Mouse (Mus musculus) kidney, adult 9 months (tissue): Measurements from ENCODE around the gene Cit.

ENCODE experiments used
- DNase-seq: peaks from one replicate; pipeline ENCODE4 v3.0.0; 2022

The Cit gene

DNA sequence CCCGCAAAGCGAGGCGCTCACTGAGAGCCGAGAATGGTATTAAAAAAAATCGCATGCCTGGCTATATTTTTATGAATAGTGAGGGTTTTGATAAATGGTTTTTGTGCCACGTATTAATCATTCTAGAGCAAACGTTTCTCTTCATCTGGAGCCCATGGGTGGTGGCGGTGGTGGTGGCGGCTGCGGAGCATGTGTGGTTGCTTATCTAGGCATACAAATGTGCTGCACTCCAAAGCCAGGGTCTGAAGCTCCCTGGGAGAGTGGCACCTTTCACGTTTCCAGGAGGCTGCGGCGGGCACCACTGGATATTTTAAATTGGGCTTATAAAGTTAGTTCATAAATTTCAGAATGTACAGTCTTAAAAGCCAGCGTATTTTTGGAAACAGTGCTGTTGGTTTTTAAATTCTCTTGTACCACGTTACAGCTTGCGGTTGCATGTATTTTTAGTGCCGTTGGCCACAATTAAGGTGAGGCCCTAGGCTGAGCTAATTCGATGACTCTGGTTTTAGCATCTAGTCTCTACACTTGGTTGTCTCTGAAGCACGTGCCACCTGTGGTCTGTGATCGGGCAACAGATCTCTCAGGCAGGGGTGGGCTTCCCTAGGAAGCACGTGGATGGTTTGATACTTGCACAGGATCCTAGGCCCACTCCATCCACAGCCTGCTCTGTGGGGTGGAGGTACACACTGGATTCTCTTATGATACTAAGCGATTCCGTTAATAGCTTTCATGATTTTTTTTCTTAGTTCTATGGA is 73.7 kb downstream of the Cit start:
- no peak for DNase-seq

DNA sequence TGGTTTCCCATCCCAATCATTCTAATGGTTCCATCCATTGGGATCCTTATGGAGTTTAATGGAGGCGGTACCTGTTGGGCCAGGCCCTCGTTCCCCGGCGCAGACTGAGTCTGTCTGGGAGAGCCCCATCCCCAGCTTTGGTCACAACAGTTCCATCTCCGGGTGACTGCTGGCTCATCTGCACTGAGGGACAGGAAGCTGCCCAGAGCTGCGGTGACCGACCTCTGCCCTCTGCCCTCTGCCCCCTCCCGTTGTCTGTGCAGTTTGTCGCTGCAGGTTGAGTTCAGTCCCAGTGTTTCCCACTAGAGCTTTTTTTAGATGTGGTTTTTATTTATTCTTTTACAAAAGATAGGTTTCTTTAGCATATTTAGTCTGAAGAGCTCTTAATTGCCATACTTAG is 76.9 kb downstream of the Cit start:
- DNase-seq, result no peak

DNA sequence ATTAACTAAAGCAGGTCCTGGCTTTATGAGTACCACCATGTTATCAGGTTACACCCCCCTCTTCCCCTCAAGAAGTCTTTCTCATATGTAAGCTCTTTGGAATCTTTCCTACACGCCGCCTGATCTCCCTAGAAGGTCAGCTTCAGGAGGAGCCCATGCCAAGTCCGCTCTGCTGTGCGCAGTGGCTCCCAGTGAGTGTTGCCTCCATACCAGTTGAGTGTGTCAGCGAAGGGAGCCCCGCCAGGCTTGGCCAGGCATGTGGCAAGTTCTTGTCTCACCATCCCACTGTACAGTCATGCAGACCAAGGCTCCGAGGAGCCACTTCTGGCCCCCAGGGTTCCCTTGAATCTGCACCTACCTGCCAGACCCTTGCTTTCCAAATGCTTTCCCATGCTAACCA is 79.9 kb downstream of the Cit start:
- DNase-seq, result no peak

DNA sequence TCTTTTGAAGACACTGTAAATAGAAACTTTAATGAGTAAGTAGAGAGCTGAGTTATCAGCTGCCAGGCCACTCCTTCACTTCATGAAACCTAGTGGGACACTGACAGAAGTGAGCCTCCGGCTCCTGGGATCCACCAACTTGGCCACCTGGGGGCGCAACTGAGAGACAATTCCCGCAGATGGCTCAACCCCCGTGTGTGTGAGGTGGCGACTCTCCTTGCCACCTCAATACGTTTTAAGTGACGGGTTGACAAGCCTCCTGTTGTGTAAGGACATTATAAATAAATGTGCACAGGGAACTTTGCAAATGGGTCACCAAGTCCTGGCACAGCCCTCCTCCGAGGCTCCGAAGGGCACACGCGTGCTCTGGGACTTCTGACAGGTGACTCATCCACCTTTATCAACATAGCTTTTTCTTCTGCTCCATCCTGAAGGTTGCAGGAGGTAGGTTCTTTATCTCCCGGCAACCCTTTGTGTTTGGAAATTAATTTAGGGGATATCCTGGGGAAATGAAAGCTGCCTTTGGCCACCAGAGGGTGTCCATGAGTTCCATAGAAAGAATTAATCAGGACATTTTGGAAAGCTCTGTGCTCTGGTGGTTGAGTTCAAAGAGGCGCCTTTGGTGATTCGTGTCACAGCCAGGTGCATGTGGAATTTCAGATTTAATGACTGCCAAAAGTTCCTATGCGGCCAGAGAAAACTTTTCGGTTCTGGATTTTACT is 83.9 kb downstream of the Cit start:
- peak; percentile 20 for DNase-seq

DNA sequence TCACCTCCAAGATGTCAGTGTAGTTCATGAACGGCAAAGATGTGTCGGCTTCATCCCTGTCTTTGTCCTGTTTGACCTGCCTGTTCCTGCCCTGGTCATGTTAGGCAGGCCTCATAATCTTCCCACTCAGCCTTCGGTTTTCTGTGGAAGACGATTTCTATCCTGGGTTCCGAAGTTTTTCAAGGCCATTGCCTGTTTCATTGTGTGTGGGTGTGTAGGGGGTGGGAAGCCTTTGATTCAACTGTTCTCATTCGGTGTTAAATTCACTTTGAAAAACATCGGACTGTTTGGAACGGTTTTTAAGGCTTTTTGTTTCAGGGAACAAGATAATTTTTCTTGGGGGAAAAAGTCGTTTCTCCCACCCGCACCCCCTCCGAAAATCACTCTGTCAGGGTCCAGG is 87.2 kb downstream of the Cit start:
- DNase-seq, result no peak

DNA sequence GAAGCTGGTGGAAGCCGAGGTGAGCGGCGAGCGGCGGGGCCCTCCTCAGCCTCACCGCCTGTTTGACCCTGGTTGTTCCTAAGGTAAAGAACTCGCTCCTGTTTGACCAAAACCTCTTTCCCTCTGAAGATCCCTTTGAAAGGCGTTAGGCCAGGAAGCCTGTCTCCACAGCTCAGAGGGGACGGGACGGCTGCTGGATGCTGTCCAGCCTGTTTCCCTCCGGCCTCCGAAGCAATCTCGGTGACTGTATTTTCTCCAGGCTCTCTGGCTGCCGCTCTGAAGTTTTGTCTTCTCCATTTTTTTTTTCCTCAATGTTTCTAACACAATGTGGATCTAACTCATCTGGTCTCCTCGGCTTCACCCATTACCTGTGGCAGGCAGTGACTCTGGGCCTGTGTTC is 91.8 kb downstream of the Cit start:
- no peak for DNase-seq

DNA sequence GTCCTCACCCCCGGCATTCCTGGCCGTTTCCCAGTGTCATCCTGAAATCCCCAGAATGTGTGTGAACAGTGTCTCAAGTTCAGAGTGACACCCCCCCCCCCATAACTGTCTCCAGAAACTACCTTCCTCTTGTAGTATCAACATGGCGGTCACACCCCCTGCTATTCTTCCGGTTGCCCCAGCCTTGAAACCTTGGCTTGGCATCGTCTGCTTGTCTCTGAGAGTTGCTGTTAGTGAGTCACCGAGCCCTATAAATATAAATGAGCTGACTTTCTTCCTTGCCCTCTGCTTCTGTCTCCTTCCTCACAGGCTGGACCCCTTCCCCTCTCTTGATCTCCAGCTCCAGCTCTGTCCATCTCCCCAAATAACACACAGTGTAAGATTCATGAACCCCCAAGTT is 92.5 kb downstream of the Cit start:
- no peak for DNase-seq

DNA sequence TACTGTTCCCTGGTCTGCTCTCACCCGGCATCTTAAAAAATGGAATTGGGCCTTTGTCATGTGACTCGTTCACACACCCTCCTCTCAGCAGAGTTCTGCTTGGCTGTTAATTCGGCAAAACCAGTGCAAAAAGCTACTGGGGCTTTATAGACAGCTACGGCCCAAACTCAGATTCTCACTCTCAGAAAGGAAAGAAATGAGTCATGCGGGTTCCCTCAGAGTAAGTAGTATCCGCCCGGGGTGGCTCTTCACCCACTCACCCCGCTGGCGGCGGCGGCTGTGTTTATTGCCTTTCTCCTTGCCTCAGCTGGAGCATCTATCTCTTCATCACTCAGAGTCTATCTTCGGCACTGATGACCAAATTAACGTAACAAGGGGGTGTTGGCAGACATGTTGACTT is 93.9 kb downstream of the Cit start:
- no peak for DNase-seq

DNA sequence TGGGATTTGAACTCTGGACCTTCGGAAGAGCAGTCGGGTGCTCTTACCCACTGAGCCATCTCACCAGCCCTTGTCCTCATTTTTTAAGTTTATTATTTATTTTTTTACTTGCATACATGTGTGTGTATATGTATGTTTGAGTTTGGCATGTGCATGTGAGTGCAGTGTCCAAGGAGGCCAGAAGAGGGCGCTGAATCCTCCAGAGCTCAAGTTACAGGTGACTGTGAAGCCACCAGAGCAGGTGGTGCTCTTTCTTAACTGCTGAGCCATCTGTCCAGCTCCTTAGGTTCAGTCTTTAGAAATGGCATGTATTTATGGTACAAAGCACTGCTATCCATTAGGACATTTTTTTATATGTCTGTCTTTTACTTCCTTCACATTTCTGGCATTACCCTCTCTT is 97.3 kb downstream of the Cit start:
- no peak for DNase-seq

DNA sequence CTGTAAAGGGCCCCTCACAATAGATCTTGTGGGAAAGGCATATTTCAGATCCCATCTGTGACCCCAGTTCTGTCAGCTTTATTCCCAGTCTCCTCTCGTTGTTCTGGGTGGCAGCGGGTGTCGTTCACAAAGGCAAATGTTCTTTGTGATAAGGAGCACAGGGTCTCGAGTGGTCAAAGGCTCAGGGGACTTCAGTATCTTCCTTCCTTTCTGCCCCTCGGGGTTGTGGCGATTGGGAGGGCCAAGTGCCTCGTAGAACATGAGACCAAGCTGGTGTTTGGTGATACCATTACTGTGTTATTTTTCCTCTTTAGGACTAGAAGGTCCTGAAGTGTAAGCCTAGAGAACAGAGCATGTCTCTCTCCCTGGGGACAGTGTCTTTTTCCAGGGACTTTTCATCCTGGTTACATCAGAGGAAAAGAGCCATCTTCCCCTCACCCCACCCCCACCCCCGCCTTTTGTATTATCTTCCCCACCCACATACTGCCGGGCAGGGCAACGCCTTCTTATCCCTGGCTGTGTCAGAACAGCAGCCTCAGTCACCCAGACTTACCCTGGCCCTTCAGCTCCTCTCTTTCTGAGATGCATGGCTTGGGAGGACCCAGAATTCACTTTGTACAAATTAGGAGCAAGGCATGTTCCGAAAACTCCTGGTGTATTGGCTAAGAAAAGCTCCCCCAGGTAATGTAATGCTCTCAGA is 99.9 kb downstream of the Cit start:
- no peak for DNase-seq

DNA sequence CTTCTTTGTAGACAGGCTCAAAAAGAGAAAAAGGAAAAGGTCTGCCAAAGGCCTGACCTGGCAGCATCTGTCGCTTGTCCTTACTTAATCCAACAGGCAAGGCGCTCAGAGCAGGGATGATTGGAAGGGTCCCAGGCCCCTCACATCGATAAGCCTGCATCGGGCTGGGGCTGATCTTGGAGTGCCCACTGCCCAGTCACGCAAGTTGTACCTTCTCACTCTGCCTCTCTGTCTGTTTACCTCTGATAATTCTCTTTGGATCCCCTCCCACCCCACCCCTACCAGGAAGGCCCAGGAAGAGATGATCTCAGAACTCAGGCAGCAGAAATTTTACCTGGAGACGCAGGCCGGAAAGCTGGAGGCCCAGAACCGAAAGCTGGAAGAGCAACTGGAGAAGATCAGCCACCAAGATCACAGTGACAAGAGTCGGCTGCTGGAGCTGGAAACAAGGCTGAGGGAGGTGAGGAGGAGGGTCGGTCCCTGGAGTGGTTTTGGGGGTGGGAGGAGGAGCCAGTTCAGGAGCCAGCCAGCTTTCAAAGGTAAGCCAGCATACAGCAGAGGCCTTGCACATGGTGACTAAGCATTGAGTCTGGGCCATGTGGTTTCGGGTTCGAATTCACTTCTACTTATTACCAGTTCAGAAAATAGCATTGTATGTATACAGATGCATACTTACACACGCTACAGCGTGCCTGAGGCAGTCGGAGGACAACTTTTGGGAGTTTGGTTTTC is 102.7 kb downstream of the Cit start:
- no peak for DNase-seq

DNA sequence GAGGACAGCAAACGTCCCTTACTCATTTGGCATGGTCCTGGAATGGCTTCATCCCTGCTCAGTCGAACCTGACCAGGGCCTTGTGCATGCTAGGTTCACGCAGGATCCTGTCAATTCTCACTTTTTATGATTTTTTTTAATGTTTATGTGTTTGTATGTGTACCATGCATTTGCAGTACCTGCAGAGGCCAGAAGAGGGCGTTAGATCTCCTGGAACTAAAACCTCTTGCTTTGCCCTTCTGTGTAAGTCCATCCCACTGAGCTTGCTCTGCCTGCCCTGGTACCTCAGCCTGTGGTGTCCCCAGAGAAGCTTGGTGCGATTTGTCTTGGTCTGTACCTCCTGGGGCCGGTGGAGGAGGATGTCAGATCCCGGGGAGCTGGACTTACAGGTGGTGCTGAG is 105.9 kb downstream of the Cit start:
- DNase-seq, result no peak

DNA sequence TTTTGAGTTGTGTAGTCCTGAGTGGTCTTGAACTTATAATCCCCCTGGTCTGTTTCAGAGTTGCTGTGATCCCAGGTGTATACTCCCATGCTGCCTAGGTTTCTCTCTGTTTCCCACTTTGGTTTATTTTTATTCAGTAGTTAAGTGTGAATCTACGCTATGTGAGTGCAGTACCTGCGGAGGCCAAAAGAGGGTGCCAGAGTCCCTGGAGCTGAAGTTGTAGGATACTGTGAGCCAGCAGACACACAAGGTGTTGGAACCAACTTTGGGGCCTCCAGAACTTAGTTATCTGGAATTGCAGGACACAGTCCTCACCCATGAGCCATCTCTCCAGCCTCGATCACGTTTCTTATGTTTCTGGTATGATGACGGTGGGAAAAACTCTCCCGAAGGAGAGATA is 108.1 kb downstream of the Cit start:
- no peak for DNase-seq

DNA sequence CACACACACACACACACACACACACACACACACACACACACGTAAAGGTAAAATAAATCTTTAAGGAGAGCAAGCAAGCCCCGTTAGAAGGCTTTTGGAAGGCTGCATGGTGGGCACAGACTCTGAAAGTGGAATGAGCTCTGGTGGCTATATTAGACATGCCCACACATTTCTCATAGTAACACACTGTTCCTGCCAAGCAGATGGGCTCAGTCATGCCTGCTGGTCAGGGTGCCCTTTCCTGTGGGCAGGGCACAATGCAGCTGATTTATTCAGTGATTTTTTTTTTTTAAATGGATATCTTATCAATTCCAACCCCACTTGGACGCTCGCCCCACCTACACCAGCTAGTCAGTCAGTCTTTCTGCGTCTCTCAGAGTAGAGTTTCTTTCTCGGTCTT is 109.0 kb downstream of the Cit start:
- DNase-seq, result no peak

DNA sequence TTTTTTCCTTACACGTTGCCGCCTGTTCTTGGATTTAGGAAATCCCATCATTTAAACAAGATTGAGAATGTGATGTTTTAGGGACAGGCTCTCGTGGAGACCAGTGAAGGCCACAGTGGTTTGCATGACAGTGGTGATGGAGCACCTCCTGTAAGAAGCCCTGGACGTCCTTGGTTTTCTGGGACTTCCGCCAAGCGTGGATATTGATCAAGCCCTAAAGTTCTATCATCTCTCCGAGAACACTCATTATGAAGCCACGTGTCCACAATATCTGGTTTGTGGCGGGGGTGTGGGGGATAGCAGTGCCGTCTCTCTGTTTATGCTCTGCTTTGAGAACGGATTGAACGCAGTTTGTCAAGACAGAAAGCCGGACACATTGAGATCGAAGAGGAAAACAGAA is 109.5 kb downstream of the Cit start:
- DNase-seq, result no peak

DNA sequence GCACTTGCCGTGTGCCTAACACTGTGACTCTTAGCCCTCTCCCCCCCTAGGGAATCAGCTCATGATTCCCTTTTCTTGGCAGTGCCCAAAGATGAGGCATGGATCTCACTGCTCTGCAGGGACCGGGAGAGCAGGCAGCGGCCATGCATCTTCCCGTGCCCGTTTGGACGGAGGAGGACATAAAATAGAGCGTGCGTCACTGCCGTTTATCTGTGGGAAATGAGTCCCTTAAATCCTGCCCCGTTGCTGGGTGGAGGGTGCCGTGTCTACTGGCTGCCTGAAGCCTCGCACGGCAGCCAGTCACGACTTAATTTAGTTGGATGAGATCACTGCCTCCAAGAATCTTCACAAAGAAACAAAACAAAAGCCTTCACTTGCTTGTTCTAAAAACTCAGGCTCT is 110.1 kb downstream of the Cit start:
- no peak for DNase-seq

DNA sequence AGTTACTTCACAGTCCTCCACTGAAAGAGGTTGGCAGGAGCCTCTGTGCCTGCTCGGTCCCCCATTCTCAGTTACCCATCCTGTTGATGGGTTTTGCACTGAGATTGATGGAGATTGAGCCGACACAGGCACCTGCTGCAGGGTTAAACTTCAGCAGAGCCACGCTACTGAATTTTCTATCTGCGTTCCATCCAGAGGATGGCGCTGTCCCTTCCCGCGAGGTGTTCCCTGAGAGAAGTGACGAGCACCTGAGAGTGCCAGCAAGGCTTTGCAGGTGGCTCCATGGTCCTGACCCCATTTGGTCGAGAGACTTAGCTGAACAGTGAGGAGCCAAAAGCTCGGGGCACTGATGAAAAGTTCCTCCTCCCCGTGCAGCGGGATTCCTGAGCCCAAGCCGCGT is 111.0 kb downstream of the Cit start:
- no peak for DNase-seq

DNA sequence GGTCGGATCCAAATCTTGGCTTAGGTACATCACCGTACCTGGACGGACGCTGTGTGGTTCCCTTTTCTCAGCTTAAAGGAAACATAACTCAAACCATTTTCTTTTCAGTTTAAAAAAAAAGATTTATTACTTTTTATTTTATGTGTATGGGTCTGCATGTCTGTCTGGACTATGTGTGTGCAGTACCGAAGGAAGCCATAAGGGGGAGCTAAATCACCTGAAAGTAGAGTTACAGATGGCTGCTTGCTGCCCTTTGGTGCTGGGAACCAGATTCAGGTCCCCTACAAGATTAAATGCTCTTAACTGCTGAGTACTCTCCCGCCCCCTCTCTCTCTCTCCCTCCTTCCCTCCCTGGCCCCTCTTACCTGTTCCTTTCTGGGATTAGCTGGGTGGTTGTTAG is 112.1 kb downstream of the Cit start:
- no peak for DNase-seq

DNA sequence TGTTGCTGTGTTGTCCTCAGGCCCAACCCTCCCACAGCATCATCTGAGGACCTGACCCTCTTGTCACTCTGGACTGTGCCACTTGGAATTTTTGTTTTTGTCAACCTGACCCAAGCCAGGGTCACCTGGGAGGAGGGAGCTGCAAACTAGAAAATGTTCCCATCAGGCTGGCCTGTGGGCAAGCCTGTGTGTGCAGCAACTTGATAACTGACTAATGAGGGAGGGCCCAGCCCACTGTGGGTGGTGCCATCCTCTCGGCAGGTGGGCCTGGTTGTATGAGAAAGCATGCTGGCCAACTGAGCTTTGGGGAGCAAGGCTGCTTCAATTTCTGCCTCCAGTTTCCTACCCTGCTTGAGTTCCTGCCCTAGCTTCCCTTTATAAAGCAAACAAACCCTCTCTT is 113.3 kb downstream of the Cit start:
- DNase-seq, result no peak

DNA sequence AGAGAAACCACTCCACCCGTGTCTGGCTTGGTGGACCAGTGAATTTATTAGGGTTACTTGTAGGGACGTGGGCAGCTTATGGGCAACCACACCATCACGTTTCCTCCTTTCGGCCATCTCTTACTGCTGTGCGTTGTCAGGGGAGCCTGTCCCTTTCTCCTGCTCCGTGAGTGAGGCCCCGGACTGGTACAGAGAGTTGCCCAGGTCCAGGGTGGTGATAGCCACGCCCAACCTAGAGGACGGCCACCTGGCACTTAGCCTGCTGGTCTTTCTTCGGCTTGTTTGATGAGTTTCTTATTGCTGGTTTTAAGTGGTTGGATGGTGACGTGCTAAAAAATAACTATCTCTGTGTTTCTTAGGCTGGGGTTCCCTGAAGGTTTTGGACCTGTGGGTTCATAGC is 113.7 kb downstream of the Cit start:
- DNase-seq, result no peak

DNA sequence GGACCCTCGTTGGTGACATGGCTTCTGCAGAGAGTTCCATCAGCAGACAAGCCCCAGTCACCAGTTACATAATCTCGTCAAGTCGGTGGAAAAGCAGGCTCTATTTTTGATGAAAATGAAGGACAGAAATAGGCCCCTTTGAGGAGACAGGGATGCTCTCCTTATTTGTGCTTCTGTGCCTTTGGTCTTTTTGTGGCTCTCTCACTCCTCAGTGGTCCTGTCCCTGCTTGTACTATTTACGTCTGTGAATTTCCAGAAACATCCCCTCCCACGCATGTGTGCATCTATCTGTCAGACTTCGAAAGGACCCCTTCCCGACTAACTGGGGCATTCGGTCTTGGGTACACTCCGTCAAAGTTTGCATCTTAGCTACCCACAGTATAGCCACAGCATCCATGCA is 116.7 kb downstream of the Cit start:
- no peak for DNase-seq

DNA sequence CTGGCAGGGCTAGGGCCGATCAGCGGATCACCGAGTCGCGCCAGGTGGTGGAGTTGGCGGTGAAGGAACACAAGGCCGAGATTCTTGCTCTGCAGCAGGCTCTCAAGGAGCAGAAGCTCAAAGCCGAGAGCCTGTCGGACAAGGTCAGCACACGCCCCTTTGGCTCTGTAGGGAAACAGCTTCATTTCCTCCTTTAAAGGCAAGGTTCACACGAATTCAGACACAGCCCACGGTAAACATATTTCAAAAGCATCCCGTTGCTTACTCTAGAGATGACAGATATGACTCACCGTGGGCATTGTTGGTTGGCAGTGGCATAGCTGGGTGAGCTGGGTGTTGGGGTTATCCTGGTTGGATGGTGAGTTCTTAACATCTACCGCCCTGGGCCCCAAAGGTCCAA is 126.2 kb downstream of the Cit start:
- DNase-seq, result peak; percentile 14

DNA sequence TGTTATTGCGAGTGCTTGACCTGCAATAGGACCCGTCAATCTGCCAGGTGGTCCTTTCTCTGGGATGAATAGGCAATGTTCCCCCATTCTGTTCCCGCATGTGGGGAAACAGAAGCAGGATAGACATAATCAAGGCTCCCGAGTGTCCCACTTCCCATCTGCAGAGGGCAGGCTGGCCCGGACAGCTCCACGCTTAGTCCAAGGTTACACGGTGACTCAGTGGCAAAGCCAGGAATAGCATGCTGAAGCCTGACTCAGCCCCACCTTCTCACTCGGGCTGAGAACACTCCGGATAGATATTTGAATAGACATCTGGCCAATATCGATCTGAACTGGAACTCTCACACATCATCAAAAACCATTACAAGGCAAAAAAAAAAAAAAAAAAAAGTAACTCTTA is 130.6 kb downstream of the Cit start:
- DNase-seq, result no peak

DNA sequence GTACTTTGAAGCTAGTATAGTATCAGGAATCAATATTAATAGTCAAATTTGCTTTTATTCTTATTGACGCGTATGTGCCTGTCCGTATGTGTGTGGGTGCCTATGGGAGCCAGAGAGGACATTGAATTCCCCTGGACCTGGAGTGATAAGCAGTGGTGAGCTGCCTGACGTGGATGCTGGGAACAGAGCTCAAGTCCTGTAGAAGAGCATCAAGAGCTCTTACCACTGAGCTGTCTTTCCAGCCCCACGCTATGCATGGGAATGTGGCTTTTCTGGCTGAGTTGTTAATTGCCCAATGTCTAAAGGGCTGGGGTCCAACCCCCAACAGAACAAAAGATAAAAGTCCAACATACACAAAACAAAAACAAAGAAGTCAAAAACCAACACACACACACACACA is 131.4 kb downstream of the Cit start:
- DNase-seq, result no peak
